Mouse (Mus musculus): Measurements from ENCODE around the gene Ip6k1. TPM values are rescaled to one million over a fixed set of nuclear protein-coding genes. Genes with fewer than 3 reads are reported as not detected.

The Ip6k1 gene
- polyA plus RNA-seq (2012; rRNA removed), result 32.7 and 35.2 TPM in 2 replicates

GRCm38 (mm10) chr9:108001922-108002770 is at the start of gene Ip6k1:
Ip6k1 (plus strand) TSS chr9:108002501.

GRCm38 (mm10) chr9:107975399-107976386 is 26.6 kb upstream of the Ip6k1 start, which contains the start of gene Uba7:
Uba7 (plus strand) TSS chr9:107975505.

GRCm38 (mm10) chr9:107982681-107983346 is 19.5 kb upstream of the Ip6k1 start, which contains the start of gene Gm20661:
Gm20661 (plus strand) TSS chr9:107983058.

GRCm38 (mm10) chr9:107985131-107986119 is 16.9 kb upstream of the Ip6k1 start, which contains the start of gene Inka1:
Inka1 (minus strand) TSS chr9:107985879.

GRCm38 (mm10) chr9:107992197-107992596 is 10.1 kb upstream of the Ip6k1 start, which contains the start of gene Cdhr4:
Cdhr4 (plus strand) TSS chr9:107992497.

GRCm38 (mm10) chr9:107996049-107996448 is 6.3 kb upstream of the Ip6k1 start, which contains the start of gene Gm20662:
Gm20662 (plus strand) TSS chr9:107996349.

GRCm38 (mm10) chr9:108049016-108049455 is 46.7 kb downstream of the Ip6k1 start, which contains the start of gene Gmppb:
Gmppb (plus strand) TSS chr9:108049242.

GRCm38 (mm10) chr9:108052885-108053664 is 50.8 kb downstream of the Ip6k1 start, which contains the start of gene Amigo3:
Amigo3 (plus strand) TSS chr9:108053159.

GRCm38 (mm10) chr9:108080168-108080567 is 77.9 kb downstream of the Ip6k1 start, which contains the start of gene Mst1:
Mst1 (plus strand) TSS chr9:108080436.

GRCm38 (mm10) chr9:108082988-108083431 is 80.7 kb downstream of the Ip6k1 start, which contains the start of gene Rnf123:
Rnf123 (minus strand) TSS chr9:108083346.

GRCm38 (mm10) chr9:108094184-108094941 is 92.1 kb downstream of the Ip6k1 start, which contains the start of gene Apeh:
Apeh (minus strand) TSS chr9:108094606.

Other genes with a start within 250 kb of the Ip6k1 start
- 33.4 and 38.1 TPM in 2 replicates for gene Rbm5, start 231.5 kb upstream of the Ip6k1 start, polyA plus RNA-seq (2012; rRNA removed)
- gene Rbm6, start 129.3 kb upstream of the Ip6k1 start, polyA plus RNA-seq (2012; rRNA removed), result 15.2 and 17.3 TPM in 2 replicates
- gene Mon1a, start 114.3 kb upstream of the Ip6k1 start, polyA plus RNA-seq (2012; rRNA removed), result 5.2 and 5.3 TPM in 2 replicates
- 2.3 and 3.0 TPM in 2 replicates for gene Mst1r, start 95.6 kb upstream of the Ip6k1 start, polyA plus RNA-seq (2012; rRNA removed)
- not detected in 2 replicates for gene Actl11, start 74.0 kb upstream of the Ip6k1 start, polyA plus RNA-seq (2012; rRNA removed)
- gene Camkv, start 66.8 kb upstream of the Ip6k1 start, polyA plus RNA-seq (2012; rRNA removed), result 0.16 and 0.19 TPM in 2 replicates
- 3.0 TPM in 2 replicates for gene Traip, start 52.4 kb upstream of the Ip6k1 start, polyA plus RNA-seq (2012; rRNA removed)
- 108 and 109 TPM in 2 replicates for gene Uba7, start 27.0 kb upstream of the Ip6k1 start, polyA plus RNA-seq (2012; rRNA removed)
- 0.52 and 0.65 TPM in 2 replicates for gene Gm20661, start 19.4 kb upstream of the Ip6k1 start, polyA plus RNA-seq (2012; rRNA removed)
- 16.2 and 17.0 TPM in 2 replicates for gene Inka1, start 16.6 kb upstream of the Ip6k1 start, polyA plus RNA-seq (2012; rRNA removed)
- gene Cdhr4, start 10.0 kb upstream of the Ip6k1 start, polyA plus RNA-seq (2012; rRNA removed), result 2.9 TPM in 2 replicates
- 1.1 TPM in 2 replicates for gene Gm20662, start 6.2 kb upstream of the Ip6k1 start, polyA plus RNA-seq (2012; rRNA removed)
- 11.3 and 11.8 TPM in 2 replicates for gene Gmppb, start 46.7 kb downstream of the Ip6k1 start, polyA plus RNA-seq (2012; rRNA removed)
- gene Amigo3, start 50.7 kb downstream of the Ip6k1 start, polyA plus RNA-seq (2012; rRNA removed), result 0.44 and 0.62 TPM in 2 replicates
- gene Mst1, start 77.9 kb downstream of the Ip6k1 start, polyA plus RNA-seq (2012; rRNA removed), result 92.9 and 96.0 TPM in 2 replicates
- 53.9 and 64.1 TPM in 2 replicates for gene Rnf123, start 80.8 kb downstream of the Ip6k1 start, polyA plus RNA-seq (2012; rRNA removed)
- gene Apeh, start 92.1 kb downstream of the Ip6k1 start, polyA plus RNA-seq (2012; rRNA removed), result 81.3 and 81.5 TPM in 2 replicates
- gene Bsn, start 187.9 kb downstream of the Ip6k1 start, polyA plus RNA-seq (2012; rRNA removed), result 0.46 and 0.60 TPM in 2 replicates